Mouse (Mus musculus) telencephalon, adult 2 months (tissue): ENCODE data around the gene Hspg2.

Experiments
- DNase-seq: peaks from one replicate; pipeline ENCODE4 v3.0.0-alpha.2; 2011; ENCODE audit warnings: low read depth, low spot score

Hspg2 gene

DNA sequence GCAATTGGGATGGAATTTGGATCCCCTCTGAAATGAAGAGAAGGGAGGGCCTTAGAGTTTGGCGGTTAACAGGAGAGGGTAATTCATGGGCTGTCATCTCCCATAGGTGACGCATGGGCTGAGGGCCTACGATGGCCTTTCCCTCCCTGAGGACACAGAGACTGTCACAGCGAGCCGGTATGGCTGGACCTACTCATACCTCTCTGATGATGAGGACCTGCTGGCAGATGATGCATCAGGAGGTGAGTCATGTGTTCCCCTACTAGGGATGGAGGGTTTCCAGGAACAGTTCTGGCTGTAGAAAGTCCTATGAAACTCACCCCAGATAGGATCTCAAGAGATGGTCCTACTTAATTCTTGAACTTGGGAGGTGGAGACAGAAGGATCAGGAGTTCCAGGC lies 32.4 kb downstream of the Hspg2 start:
- no peak for DNase-seq

DNA sequence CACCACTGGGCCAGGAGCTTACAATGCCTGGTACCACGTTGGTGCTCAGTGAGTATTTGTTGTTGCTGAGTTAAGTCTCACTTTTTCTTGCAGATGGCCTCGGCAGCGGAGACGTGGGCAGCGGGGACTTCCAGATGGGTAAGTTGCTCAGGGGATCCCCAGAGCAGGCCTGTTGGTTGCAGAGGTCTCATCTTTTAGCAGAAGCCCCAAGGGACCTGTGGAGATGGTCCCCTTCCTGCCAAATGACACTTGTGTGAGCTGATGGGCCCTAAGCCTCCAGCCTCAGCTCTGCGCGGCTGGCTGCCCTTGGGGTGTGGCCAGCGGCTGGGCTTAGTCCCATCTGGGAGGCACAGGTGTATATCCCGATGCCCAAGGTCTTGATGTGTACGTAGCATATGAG lies 33.6 kb downstream of the Hspg2 start:
- DNase-seq = no peak

DNA sequence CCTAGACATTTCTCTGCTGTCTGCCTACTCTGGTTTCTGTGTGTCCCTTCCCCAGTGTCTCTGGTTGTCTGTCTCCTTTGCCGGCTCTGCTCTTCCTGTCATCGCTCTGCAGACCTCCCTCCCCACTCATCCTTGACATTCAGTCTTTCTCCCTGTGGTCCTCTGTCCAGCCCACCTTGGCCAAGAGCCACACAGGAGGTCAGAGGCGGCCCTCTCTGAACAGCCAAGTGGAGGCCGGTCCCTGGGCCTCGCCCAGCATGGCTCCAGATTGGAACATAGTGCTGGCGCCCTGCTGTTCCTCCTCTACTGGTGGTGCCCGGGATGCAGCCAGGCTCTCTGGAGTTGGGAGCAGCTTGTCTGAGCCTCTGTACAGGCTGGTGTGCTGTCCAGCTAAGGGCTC lies 34.2 kb downstream of the Hspg2 start:
- no peak for DNase-seq

DNA sequence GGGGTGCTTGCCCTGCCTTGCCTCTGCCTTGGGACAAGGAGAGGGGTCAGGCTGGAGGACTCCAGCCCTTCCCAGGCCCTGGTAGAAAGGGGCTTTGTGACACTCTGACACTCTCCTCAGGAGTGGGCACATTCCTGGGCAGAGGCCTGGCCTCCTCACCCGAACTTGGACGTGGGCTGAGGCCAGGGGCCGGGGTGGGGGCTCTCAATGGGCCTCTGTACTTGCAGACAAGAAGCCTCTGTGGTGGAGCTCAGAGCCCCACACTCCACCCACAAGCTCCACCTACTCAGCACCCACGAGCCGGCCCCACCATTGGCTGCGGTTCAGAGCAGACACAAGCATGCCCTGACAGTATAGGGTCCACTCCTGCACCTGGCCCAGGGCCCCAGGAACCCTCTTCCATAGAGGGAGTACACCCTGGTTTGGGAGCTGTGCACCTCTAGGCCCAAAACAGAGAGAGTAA lies 35.0 kb downstream of the Hspg2 start:
- DNase-seq = no peak

DNA sequence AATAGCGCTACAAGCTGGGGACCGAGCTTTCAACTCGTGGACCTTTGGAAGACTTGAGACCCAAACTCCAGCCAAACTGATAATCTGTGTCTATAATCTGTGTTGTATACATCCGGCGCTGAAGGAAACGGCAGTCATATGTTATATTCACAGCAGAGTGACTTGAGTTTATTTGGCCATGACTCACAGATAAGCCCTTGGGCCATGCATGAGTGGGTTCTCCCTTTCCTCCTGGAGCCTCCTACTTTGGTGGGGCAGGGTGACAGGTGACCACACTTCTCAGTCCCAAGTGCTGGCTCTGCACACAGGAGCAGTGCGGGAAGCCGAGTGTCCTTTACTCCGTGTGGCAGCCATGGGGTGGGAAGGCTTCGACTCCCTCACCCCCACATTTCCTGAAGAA lies 38.1 kb downstream of the Hspg2 start:
- no peak for DNase-seq

DNA sequence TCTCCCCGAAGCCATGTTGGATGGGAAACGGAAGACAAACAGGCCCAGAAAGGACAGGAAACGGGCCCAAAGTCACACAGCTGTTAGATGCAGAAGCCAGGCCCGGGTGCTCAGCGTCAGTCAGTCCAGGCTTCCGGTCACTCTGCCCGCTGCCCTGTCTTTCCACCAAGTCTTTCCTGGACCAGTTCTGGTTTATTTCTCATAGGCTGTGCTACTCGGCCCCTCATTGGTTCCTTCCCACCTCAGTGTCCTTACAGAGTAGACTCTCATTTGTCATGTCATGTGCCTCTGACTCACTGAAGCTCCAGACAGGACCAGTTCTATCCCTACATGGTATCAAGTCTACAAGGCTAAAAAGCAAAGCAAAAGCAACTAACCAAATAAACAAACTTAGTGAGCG lies 41.0 kb downstream of the Hspg2 start:
- DNase-seq = no peak

DNA sequence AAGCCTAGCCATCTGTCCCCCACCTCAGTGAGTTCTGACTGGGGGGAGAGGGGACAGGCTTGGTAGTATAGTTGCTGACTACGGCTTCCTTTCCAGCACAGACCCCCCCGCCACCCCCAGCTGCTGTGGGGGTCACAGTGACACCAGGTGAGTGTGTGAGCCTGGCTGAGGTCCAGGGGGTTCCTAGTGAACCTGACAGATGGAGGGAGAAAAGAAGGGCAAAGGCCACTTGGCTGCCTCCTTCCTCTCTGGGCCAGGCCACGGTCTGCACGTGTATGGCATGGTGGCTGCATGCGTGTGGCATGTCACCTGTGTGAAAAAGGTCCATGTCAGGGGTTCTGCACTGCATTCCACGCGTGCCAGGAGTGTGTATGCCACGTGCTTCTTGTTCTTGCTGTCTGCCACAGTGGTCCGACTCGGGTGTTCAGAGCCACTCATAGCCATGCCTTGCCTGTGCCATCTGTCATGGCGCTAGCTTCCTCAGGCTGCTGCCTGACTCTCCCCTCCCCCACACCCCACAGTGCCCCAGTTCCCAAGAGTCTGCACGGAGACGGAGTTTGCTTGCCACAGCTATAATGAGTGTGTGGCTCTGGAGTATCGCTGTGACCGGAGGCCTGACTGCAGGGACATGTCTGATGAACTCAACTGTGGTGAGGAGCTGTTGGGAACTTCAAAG lies 41.6 kb downstream of the Hspg2 start:
- no peak for DNase-seq

DNA sequence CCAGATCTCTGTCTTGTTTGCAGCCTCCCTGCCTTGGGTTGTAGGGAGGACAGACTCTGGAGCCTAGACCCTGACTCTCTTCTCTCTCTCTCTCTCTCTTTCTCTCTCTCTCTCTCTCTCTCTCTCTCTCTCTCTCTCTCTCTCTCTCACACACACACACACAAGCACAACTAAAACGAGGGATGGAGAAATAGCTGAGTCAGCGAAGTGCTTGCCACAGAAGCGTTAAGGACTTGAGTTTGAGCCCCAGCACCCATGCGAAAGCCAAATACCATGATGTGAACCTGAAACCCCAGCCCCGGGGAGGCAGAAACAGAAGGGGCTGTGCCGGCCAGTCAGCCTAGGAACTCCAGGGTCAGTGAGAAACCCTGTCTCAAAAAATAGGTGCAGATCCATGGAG lies 44.3 kb downstream of the Hspg2 start:
- DNase-seq = no peak

DNA sequence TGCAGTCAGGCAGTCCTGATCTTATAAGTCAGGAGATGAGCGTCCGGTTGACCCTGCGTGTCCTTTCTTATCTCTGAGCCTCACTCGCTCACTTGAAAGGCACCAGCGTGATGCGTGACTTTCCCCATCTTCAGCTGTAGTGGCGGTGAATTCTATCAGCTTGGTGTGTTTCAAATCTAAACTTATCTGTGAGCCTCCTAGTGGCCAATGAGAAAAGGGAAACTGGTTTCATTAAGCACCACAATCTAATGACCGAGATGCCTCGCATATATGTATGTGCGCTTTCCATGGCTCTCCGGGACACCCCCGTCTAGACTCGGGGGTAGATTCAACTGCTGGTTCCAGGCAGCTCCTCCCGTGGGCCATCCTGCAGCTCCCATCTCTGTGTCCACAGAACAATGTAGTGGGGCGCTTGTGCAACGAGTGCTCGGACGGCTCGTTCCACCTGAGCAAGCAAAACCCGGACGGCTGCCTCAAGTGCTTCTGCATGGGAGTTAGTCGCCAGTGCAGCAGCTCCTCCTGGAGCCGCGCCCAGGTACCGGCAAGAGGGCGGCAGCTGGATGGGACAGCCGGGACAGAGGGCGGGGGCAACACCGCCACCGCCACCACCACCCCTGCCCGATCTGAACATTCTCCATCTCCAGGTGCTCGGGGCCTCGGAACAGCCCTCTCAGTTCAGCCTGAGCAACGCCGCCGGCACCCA lies 49.6 kb downstream of the Hspg2 start:
- no peak for DNase-seq

DNA sequence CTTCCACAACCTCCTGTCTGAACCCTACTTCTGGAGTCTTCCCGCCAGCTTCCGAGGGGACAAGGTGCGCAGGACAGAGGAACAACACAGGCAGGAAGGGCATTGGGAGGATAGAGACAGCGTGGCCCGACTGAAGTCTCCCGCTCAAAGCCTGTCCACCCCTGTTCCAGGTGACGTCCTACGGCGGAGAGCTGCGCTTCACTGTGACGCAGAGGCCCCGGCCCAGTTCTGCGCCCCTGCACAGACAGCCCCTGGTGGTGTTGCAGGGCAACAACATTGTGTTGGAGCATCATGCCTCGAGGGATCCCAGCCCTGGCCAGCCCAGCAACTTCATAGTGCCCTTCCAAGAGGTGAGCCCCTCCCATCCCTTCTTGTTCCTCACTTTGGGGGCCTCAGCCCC lies 50.2 kb downstream of the Hspg2 start:
- no peak for DNase-seq

DNA sequence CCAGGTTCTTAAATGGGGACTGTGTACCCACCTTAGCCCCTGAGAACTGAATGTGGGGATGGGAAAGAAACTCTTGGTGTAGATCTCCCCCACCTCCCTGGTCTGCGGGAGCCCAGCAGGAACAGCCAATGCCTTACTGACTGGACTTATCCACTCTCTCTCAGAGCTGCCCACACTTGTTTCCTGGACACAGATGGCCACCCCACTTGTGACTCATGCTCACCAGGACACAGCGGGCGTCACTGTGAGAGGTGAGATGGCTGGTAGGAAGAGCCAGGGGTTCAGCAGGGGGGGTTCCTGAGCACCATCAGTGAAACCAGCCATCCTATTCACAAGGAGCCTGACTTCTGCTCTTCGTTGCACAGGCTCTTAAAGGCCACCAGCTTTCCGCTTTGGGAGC lies 51.8 kb downstream of the Hspg2 start:
- no peak for DNase-seq

DNA sequence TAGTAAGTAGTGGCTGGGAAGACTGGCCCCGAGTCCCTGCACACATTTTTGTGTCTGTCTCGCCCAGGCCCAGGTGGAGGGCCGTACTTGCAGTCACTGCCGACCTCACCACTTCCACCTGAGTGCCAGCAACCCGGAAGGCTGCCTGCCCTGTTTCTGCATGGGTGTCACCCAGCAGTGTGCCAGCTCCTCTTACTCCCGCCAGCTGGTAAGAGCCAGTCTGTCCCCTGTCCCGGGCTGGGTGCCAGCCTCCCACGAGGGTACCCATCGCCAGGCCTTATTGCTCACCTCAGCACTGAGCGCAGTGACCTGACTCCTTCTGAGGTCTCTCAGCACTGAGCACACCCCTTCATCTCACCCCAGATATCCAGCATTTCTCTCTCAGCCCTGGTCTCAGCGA lies 53.4 kb downstream of the Hspg2 start:
- DNase-seq = no peak

DNA sequence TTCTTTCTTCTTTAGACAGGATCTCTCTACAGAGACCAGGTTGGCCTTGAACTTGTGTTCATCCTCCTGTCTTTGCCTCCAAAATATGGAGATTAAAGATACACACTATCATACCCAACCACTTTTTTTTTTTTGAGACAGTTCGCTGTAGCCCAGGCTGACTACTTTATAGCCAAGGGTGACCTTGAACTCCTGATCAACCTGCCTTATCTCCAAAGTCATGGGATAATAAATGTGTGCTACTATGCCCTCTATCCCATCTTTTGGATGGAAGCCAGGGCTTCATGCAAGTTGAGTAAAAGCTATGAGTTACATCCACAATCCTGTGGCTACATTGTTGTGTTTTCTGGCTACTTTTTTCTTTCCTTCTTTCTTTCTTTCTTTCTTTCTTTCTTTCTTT lies 56.9 kb downstream of the Hspg2 start:
- DNase-seq = no peak

DNA sequence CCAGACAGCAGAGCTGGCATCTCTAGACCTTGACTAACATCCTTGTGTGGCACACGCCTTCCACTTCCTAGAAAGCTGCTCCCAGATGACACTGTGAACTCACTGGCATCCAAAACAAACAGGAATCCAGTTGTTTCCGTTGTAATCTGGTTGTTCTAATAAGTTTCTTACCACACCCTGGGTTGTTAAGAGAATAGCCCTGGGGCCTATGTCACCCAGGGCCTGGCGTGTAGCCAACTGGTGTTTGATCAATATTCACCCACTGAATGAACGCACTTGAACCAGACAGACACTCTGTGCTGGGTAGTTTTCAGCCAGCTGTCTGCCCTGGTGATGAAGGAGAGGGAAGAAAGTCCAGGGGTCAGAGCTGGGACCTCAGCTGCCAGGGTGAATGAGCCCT lies 58.8 kb downstream of the Hspg2 start:
- no peak for DNase-seq

DNA sequence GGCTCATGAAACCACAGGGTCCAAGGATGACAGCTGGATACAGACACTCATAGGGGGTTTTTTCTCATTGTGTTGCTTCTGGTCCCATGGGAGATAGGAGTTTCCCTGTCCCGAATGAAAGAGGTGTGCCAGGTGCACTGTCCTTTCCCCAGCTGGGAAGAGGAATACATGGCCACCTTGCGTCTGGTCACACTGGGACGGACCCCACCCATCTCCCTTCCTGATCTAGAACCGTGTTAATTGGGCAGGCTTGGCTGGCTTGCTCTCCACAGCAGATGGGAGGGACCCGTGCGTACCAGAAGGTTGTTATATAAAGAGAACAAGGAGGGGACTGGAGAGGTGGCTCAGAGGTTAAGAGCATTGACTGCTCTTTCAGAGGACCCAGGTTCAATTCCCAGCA lies 59.3 kb downstream of the Hspg2 start:
- DNase-seq = no peak

DNA sequence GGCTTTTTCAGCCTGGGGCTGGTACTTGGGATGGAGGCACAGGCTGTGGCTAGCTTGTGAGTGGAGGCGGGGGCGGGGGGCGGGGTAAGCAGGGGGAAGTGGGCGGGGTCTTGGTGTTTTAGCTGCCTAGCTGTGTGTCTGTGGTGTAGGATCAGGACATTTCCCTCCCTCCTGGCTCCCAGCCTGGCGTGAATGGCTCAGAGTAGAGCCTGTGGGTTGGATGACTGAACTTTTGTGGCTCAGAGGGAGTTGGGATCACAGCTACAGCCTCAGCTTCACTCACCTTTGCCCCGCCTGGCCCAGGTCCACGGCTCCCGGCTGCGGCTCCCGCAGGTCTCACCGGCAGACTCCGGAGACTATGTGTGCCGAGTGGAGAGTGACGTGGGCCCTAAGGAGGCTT lies 71.8 kb downstream of the Hspg2 start:
- no peak for DNase-seq

DNA sequence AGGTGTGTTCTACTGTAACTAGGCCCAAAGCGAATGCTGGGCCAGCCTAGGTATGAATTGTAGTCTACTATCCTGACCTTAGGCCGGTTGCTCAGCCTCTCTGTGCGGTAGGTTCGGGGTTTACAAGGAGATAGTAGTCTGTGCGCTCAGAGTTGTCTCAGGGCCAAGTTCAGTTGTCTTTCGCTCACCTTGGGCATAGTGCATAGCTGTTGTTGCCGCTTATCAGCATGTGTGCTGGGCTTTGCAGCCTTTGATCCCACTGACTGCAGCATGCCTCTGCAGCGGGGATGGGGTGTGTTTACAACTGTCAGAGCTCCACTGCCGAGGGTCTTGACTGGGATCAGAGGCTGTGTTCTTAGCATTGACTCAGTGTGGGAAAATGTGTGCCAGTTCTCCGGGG lies 74.4 kb downstream of the Hspg2 start:
- no peak for DNase-seq

DNA sequence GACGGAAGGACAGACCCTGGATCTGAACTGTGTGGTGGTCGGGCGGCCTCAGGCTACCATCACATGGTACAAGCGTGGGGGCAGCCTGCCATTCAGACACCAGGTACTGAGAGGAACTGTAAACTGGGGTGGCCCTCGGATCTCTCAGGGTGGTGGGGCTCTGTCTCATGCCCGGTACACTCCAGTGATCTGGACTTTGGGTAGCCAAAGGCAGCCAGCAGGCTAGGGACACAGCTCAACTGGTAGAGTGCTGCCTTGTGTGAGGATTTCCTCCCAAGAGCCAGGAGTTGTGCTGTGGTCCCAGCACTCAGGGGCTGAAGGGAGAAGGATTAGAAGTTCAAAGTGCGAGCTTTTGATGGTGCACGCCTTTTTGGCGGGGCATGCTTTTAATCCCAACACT lies 77.0 kb downstream of the Hspg2 start:
- DNase-seq = no peak

DNA sequence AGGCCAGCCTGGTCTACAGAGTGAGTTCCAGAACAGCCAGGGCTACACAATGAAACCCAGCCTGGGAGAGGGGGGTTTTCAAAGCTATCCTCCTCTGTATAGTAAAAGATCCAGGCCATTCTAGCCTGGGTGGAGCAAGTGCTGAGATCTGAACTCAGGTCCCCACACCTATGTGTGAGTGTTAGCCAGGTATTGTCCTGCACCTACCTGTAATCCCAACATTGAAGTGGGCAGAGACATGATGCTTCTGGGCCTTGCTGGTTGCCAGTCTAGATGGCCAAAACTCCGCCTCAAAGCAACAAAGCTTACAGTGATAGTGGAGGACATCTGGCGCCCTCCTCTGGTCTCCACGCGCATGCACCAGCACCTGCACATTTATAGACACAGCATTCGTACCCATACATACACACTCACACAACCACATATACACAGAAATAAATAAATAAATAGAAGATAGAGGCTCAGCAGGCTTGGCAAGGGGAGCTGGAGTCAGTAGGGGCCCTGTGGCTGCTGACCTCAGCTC lies 77.5 kb downstream of the Hspg2 start:
- DNase-seq = peak; percentile 3

DNA sequence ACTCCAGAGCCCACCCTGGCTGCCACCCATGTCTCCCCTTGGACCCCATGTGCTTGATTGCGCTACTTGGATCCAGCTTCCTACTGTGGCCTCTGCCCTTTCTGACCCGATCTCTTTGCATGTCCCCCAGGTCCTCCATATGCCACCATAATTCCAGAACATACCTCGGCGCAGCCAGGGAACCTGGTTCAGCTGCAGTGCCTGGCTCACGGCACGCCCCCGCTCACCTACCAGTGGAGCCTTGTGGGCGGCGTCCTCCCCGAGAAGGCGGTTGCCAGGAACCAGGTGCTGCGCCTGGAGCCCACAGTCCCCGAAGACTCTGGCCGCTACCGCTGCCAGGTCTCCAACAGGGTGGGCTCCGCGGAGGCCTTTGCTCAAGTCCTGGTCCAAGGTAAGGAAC lies 84.9 kb downstream of the Hspg2 start:
- DNase-seq = no peak

DNA sequence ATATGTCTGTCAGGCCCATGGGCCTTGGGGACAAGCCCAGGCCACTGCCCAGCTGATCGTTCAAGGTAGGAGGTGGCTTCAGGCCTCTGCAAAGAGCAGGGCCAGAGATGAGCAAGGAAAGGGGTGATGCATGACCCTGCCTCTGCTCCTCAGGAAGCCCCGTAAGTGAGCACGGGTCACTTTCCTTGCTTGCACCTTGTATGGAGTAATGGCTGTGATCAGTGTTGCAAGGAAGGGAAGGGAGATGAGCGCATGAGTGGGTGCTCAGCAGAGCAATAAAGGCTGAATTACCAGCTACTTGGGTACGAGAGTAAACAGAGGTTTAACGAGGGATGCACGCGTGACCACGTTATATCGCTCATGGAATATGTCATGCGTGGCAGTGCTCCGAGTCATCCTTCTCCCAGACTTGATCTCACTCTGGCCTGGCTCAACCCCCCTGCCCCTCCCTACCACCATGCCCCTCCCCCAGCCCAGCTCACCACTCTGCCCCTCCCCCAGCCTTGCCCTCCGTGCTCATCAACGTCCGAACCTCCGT lies 88.2 kb downstream of the Hspg2 start:
- no peak for DNase-seq

DNA sequence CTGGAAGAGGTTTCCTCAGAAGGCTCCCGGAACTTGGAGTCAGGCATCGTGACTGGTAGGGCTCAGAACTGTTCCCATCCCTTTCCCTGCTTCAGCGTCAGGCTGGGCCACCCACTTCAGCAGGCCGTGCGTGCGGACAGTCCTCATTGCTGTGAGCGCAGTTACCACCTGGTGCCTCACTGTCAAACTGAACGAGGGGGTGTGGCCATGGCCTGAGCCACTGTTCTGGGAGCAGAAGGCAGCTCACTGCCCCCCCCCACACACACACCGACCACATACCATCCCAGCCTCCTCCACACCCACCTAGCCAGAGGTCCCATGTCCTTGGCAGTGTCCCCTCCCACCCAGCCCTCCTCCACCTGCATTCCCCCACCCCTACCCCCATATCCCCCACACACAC lies 101.3 kb downstream of the Hspg2 start:
- no peak for DNase-seq

DNA sequence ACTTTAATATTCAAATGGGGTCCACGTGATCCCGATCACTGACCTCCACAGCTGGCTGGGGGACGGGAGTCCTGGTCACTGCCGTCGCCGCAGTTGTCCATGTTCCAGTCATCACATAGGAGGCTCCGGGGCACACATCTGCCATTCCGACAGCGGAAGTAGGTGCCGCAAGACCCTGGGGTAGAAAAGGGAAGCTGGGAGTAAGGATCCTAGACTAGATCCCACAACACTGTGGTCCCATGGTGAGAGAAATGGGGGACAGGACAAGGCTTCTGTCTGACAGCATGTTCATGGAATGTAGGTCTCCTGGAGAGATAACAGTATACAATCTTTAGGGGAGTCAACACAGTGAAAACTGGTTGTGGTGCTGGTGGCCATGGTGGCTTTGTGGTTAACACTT lies 105.9 kb downstream of the Hspg2 start, which contains the start of gene Ldlrad2:
Gene Ldlrad2, minus strand, starts transcription at position 101 of the 400 bp plus-strand sequence.
- no peak for DNase-seq
